Mouse (Mus musculus) E14TG2a.4 (cell line): ENCODE measurements around the gene Klf6.

Experiments
- CTCF ChIP-seq: conservative IDR thresholded peaks from 2 replicates; pipeline ENCODE4 v1.5.1; 2014; ENCODE audit warnings: low read length
- NANOG ChIP-seq: IDR thresholded peaks from 2 replicates; pipeline ENCODE4 v1.6.1; 2014; ENCODE audit warnings: borderline replicate concordance, low read length, mixed read lengths
- POU5F1 ChIP-seq: IDR thresholded peaks from 2 replicates; pipeline ENCODE4 v1.6.1; 2014; ENCODE audit warnings: low read length, borderline replicate concordance

- TF ChIP-seq CTCF (no peak), NANOG (no peak), POU5F1 (no peak)
Observed at GRCm38 (mm10) chr13:5895851-5896250, 34.6 kb downstream of the Klf6 start.
